Mouse (Mus musculus) T-helper 2 cell (primary cell): ENCODE results near the gene C1qtnf2.

Source experiments
- in situ Hi-C: fragments of 300-600 bp; cut with MboI, MseI; formaldehyde crosslinking; loops from one replicate; pipeline ENCODE4 v1.15.1; 2025; ENCODE audit warnings: high pct_unique_total_duplicates

The C1qtnf2 gene

DNA sequence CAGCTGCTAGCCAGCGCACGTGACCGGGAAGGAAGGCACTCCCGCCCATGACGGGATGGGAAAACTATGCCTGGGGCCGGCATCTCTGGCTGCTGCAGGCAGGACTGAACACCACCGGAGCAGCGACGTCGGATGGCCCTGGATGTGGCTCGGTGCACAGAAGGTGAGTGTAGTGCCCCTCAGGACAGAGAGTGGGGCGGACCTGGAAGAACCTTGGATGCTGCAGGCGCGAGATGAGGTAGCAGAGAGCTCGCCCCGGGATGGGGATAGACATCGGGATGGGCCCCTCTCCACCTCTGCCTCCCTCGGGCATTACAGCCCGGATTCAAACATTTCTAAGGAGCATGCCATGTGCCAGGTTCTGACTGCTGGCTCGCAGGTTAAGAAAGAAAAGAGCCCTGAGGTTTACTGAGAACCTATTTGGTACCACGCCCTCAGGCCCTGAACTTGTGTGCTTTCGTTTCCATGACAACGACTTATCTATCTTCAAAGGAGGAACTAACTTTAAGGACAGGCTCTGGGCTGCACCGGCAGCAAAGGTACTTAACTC, at the start of gene C1qtnf2:
Gene C1qtnf2, plus strand, starts transcription at position 52 of the 550 bp plus-strand sequence.
- in situ Hi-C loops: no loop called here

DNA sequence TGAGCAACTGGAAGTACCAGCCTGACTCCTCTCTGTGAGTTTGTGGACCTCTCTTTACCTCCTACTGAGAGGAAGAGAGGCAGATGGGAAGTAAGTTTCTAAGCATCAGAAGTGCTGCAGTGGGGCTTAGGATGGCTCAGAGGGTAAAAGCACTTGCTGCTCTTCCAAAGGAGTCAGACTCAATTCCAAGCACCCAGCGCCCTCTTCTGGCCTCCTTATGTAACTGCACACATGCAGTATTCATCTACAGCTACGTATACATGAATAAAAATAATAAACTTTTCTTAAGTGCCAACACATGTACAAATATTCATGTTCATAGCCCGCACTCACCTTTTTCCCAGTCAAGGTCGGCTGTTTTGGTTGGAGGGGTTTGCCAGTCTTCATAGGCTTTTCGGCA, 49.7 kb upstream of the C1qtnf2 start:
- in situ Hi-C loops: loop anchor here (5.0 kb wide), 1 partner anchor 52 kb away; no protein-coding TSS in a partner anchor

DNA sequence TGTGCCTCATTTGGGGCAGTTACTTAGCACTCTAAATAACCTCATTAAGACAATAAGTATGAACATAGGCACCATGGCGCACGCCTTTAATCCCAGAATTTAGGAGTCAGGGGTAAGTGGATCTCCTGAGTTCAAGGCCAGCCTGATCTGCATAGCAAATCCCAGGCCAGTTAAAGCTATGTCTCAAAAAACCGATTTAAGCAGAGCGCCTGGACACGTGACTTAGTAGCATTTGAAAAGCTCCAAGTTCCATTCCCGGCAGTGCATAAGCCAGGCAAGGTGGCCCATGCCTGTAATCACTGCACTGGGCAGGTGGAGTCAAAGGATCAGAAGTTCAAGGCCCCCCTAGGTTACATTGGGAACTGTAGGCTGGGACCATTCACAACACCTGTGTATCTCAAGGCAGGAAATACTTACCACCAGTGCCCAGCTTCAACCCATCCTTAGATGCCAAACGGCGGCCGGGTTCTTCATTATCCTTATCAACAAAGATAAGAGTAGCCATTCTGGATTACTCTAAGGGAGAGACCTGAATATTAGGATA, 48.8 kb upstream of the C1qtnf2 start:
- in situ Hi-C loops: no loop called here

DNA sequence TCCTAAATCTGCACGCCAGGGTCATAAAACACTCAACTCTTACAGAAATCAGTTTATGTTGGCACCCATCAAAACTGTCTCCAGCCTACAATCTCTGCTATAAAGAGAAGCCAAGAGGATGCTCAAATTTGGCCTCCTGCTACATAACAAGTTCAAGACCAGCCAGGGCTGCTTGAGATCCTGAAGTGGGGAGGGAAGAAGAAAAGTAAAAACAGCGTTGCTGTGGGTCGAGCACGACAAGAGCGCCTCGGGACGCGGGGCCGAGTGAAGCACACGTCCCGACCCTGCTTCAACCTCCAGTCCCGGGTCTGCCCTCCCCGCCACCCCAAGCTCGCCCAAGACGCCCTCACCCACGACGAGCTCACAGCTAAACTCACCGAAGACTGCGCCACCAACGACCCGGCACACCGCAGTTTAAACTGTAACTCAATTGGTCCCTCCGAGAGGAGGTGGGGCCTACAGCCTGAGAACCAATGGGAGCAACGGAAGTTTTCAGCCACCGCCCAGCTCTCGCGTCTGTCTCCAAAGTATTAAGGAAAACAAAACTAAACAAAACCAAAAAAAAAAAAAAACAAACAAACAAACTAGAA, 48.2 kb upstream of the C1qtnf2 start, which contains the start of gene Pttg1:
Gene Pttg1, minus strand, starts transcription at position 428 of the 590 bp plus-strand sequence.
- in situ Hi-C loops: no loop called here

DNA sequence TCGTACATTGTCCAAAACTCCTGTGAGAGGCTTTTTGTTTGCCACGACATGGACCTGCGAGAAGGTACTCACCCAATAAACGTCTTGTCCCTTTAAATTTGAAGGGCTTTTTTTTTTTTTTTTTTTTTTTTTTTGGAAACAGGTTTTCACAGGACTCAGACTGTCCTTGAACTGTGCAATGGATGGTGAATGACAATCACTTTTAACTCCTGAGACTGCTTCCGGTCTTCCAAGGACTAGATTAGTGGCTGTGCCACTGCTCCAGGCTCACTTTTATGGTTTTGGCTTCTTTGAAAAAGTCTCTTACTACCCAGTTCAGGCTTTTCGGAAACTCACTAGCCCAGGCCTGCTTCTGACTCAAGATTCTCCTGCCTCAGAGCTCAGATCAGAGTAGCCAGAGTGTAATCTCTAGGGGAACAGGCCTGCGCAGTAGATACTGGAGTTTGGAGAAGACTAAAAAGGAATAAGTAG, 47.6 kb upstream of the C1qtnf2 start:
- in situ Hi-C loops: no loop called here

DNA sequence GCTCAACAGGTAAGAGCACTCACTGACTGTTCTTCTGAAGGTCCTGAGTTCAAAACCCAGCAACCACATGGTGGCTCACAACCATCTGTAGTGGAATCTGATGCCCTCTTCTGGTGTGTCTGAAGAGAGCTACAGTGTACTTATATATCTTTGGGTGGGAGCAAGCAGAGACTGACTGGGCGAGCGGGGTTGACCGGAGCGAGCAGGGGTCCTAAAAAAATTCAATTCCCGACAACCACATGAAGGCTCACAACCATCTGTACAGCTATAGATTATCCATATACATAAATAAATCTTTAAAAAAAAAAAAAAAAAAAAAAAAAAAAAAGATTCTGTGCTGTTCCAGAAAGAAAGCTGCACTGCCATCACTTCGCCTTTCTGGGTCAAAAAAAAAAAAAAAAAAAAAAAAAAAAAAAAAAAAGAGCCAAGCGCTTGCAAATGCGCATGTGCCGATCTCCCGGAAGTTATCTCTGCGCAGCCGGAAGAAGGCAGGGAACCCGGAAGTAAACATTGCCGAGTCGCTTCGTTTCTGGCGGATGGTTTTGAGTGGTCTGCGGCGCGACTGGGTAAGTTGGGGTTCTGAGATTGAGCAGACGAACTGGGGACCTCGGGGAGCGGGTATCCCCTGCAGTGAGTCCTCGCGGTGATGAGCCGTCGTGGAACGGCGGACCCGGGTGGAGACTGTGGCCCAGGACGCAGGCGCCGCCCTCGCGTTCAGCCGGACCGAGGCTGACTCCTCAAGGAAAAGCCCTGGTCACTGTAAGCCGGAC, 40.6 kb upstream of the C1qtnf2 start, which contains the start of gene Slu7:
Gene Slu7, plus strand, starts transcription at position 491 of the 770 bp plus-strand sequence.
- in situ Hi-C loops: no loop called here

DNA sequence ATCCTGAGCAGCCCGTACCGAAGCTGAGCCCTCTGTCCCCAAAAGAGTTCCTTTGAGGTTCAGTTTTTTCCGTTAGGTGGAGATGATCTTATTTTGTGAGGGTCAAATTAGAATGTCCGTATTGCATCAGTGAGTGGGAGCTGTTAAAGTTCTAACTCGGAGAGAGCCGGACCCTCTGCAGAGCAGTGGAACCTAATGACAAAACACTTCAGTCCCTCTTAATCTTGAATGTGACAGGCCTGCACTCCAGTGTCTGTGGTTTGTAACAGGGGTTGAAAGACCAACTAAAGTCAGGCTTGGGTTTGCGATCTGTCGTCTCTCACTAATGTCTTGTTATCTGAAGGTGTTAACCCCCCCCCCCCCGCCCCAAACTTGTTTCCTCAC, 40.1 kb upstream of the C1qtnf2 start:
- in situ Hi-C loops: no loop called here

DNA sequence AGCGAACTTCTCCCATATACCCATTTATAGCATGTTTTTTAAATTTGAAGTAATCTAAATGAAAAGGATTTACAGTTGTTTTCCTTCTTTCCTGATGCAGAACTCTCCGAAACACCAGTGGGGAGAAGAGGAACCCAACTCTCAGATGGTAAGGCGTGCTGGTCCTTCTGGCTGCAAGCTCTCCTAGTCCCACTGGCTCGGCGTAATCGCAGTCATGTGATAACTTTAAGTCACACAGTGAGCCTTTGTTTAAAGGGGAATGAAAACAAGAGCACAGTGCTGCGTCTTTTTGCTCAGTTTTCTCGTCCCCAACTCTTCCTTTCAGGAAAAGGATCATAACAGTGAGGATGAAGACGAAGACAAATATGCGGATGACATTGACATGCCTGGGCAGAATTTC, 33.0 kb upstream of the C1qtnf2 start:
- in situ Hi-C loops: no loop called here

DNA sequence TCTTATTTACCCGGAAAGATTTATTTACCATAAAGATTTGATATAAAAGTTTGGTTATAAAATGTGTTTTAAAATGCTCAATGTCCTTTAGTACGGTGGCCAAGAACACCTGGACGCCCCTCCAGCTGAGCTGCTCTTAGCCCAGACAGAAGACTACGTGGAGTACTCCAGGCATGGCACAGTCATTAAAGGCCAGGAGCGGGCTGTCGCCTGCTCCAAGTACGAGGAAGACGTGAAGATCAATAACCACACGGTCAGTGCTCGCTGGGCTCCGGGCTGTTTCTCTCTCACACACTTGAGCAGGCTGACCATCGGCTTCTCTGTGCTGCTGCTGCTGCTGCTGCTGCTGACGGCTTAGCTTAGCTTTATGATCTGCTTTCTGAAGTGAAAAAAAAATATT, 30.9 kb upstream of the C1qtnf2 start:
- in situ Hi-C loops: no loop called here

DNA sequence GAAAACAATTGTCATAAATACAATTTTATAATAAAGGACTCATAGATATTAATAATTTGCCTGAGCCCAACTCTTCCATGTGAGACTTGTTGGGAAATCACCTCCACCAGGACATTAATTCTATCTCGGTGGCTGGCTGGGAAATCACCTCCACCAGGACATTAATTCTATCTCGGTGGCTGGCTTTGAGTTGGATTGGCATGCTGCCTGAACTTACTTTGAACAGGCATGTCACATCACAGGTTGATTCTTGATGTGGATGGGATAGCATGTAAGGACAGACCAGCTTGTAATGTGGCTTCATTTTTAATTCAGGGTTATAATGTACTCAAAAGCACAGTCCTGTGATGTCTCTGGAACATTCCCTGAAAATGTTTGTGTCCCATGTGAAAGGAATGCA, 24.2 kb upstream of the C1qtnf2 start:
- in situ Hi-C loops: no loop called here

DNA sequence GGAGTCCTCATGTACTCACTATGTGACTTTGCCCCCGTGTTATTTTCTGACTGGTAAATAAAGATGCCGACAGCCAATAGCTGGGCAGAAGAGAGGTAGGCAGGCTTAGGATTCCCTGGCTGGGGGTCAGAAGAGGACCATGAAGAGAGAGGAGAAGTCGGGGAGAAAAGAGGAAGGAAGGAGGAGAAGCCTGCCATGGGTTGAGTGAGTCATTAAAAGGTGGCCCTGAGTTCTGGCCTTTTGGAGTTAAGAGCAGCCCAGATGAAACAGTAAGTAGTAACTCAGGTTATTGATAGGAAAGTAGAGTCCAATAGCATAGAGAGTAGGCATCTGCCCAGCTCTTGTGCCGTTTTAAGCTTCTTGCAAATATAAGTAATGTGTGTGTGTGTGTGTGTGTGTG, 22.8 kb upstream of the C1qtnf2 start:
- in situ Hi-C loops: no loop called here

DNA sequence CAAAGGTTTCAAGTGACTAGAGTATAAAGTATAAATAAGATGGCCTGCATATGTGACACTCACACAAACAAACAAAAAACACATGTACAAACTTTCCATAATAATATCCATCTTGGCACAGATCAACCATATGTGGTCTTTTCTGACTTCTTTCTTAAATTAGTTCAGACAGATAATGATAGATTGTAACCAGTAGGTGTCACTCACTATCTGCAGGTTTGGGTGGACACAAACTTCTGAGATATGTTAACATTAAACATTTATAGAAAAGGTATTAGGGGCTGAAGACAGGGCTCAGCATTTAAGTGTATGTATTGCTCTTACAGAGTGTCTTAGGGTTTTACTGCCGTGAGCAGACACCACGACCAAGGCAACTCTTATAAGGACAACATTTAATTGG, 21.8 kb upstream of the C1qtnf2 start:
- in situ Hi-C loops: no loop called here

DNA sequence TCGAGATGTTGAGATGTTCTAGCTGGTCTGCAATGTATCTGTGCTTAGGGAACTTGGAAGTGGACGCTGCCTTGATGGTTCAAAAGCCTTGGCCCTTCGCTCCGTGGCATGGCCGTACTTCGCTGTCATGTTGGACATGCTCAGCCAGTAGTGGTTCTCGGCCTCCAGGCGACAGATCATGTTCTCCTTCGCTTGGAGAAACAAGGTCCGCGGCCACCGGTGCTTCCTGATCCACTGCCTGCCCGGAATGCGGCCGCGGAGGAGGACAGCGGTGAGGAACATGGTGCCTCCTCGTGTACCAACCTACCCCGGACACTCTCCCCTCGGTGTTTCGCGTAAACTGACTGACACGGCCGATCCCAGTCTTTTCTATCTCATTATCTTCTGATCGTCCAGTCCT, 10.9 kb upstream of the C1qtnf2 start:
- in situ Hi-C loops: no loop called here

DNA sequence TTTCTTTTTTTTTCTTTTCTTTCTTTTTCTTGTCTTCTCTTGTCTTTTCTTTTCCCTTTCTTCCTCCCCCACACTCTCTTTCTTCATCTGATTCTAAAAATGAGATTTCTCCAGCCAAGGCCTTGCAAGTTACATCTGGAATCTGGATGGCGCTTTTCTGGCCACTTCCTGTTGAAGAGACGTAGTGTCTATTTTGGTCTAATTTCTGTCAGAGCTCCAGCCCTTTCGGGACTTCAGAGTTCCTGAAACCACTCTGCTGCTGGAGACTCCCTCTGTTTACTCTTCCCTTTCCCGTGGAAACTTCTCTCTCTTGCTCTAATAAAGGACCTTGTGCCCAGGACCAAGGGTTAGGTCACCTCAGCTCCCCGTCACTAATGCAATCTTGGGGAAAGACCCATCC, 4.0 kb upstream of the C1qtnf2 start:
- in situ Hi-C loops: no loop called here

DNA sequence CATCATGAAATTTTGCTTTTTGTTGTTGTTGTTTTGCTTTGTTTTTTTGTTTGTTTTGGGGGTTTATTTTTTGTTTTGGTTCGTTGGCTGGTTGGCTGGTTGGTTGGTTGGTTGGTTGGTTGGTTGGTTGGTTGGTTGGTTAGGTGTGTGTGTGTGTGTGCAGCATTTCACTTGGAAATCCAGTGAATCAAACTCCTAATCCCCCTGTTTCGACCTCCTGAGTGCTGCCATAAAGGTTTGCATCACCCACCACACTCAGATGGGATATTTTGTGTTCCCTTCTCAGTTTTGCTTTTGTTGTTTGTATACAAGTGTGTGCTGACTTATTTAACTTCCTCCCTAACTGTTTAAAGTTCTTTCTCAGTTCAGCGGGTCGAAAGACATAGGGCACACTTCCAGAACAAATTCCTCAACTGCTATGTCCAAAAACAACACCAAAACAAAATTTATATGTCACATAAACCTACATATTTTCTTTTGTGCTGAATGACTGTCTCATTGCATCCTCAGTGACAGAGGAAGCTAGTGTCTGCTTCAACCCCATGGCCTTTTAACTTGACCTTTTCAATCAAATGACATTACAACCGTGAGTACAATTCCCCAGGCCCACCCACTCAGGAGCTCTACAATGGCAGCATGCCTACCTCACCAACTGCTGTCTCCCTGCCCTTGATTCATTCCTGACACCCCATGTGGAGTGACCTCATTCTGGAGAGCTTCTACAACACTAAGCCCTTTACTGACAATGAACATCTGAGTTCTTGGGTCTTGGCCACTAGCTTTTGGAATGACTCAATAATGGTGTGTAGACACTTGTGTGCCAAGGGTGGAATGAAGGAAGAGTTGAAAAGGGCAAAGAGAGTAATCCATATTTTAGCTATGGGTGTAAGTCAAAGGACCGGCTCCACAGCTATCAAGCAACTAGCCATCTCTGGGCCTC, 2.9 kb upstream of the C1qtnf2 start:
- in situ Hi-C loops: no loop called here

DNA sequence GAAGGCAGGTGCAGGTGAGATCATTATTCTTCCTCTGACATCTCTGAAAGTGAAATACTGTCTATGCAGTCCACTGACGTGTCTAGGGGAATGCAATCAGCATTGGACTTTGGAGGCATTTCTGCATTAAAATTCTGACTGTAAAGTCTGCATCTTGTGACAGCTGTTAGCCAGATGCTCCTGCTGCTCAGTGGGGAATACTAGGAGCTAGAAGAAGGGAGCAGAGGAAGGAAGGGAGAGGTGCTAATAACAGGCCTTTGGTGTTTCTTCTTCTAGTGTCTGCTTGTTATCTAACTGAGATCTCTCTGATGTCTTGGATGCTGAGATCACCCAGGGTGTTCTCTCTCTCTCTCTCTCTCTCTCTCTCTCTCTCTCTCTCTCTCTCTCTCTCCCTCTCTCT, 961 bp upstream of the C1qtnf2 start:
- in situ Hi-C loops: no loop called here

DNA sequence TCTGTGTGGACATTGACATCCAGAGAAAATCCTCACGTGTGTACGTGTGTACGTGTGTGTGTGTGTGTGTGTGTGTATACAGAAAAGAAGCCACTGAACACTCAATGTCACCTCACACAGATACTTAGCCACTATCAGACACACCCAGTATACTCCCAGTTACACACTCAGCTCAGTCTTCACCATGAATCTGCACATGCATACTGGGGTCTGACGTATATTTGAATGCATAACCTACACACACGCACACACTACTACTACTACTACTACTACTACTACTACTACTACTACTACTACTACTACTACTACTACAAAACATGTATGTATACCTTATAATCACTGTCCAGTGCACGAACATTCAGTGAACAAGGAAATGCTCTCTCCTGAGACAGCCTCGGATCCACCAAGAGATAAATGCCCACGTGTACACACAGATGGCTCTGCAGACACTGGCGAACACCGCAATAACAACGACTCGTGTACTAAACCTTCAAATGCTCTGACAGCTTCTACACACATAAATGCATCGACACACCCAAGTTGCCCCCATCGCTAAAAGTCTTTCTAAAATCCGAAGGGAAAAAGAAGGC, 346 bp upstream of the C1qtnf2 start:
- in situ Hi-C loops: no loop called here

DNA sequence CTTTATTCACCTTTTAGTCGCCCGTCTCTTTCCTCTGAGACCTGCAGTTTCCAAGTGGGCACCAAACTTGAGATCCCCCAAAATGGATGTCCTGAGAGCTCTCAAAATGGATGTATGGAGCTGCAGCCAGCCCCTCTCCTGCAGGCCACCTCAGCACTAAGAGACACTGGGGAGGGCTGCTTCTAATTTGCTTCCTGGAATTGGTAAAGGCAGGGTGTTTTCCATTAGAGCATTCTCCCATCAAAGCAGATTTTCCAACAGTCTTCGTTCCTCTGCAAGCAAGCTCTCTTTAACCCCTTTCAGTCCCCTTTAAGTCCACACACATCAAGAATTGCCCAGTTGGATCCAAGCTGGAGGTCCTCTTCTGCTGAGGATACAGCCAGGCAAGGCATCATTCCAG, 5.3 kb downstream of the C1qtnf2 start:
- in situ Hi-C loops: no loop called here

DNA sequence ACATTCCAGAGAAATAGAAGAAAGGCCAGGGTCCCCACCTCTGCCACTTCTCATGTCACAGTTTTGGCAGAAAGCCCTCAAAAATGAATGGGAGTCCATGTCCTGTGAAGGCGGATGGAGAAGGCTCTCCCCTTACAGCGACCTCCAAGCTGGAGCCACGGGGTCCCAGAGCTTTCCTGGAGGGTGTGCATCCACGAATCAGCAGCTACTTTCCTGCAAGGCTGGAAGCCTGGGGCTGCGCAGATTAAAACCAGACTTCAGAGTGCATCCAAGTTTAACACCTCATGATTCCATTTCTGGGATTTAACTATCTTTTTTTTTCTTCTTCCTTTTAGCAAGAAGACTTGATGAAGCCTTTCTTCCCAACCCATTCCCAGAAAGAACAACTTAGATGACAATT, 6.5 kb downstream of the C1qtnf2 start:
- in situ Hi-C loops: loop anchor here (10.0 kb wide), 1 partner anchor 756 kb away; no protein-coding TSS in a partner anchor

DNA sequence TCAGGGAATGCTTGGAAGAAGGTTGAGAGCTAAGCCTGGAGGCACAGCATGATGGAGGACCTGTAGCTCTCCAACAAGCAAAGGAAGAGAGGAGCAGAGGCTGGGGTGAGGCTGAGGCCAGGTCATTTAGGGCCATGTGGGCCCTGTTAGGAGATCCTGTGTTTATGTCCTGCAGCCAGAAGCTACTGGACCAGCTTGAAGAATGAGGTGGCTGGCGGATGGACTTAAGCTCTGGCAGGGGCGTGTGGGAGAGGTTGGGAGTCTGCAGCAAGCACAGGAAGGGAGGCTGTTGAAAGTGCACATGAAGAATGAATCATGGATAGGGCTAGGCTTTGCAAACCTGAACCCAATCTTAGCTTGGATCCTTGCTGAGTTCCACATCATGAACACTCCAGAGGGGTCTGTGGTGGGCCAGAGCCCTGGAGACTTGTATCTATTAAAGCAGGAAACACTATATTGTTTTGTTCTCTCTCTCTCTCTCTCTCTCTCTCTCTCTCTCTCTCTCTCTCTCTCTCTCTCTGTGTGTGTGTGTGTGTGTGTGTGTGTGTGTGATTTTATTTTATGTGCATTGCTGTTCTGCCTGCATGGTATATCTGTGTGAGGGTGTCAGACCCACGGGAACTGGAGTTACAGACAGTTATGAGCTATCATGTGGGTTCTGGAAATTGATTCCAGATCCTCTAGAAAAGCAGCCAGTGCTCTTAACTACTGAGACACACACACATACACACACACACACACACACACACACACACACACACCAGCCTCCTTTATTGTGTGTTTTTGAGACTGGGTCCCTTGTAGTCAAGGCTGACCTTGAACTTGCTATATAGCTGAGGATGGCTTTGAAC, 7.8 kb downstream of the C1qtnf2 start:
- in situ Hi-C loops: loop anchor here (10.0 kb wide), 1 partner anchor 757 kb away; no protein-coding TSS in a partner anchor
